Comparison of ENCODE assay signal across 10 mouse cellular contexts in genomic region chr2:71019277-71019676, GRCm38 (mm10). TPM values are rescaled to one million over a fixed set of nuclear protein-coding genes. Genes with fewer than 3 reads are reported as not detected.
A peak's percentile ranks its signal among the peaks of the same experiment; 100 is the strongest.
DNase-seq lines count a peak whose midpoint lies in the region; ATAC-seq lines count a peak whose summit lies in the region.
"Had no signal": no experiment of that assay in that cellular context is flagged by ENCODE, and none has a peak within 500 bp of the region (broad histone marks: within the 10 kb centered on the region; RNA-seq: fewer than 3 reads in every experiment).

No protein-coding gene starts in this region.

- H3K36me3 ChIP-seq in neural tube, embryonic 13.5 days = no peaks in the 10 kb centered on the region

- DNase-seq in cerebellum, adult 8-10 months = no peak
- peak; percentile 20 to 24 for DNase-seq in heart, adult 18-20 months
- no peak for DNase-seq in heart, postnatal 36 days
- DNase-seq in neural tube, embryonic 10.5 days (ENCODE audit: extremely low spot score, low spot score) = no peak
- DNase-seq in retina, postnatal 1 day = peak; percentile 10
- DNase-seq in embryo, embryonic 11 days = no peak
- DNase-seq: kidney, adult 18-20 months had no signal

- no peaks in the 10 kb centered on the region for H3K27me3 ChIP-seq in neural tube, embryonic 13.5 days
- H3K27me3 ChIP-seq: liver, embryonic 15.5 days had no signal

- no peak overlapping the region for H3K4me2 ChIP-seq in neural tube, embryonic 13.5 days
- H3K4me2 ChIP-seq: liver, embryonic 15.5 days had no signal

- no peaks in the 10 kb centered on the region for H3K9me3 ChIP-seq in neural tube, embryonic 13.5 days
- H3K9me3 ChIP-seq: liver, embryonic 15.5 days had no signal

- peaks cover 11% of the 10 kb centered on the region for H3K4me1 ChIP-seq in neural tube, embryonic 13.5 days (replicated peaks)

- WGBS in neural tube, embryonic 13.5 days = 53% methylated on average over 9 of the region's 9 CpGs

- H3K27ac ChIP-seq in neural tube, embryonic 13.5 days (replicated peaks) = 0 out of 2 replicates have a peak overlapping the region, but pooled peaks have one; percentile 52
- H3K27ac ChIP-seq: liver, embryonic 15.5 days had no signal

- intact Hi-C loops in heart, postnatal 36 days (cut with DNase I) = no loop called here

- H3K4me3 ChIP-seq in neural tube, embryonic 13.5 days = no peak overlapping the region
- H3K4me3 ChIP-seq: liver, embryonic 15.5 days had no signal

- no peak overlapping the region for H3K9ac ChIP-seq in neural tube, embryonic 13.5 days
- H3K9ac ChIP-seq: liver, embryonic 15.5 days had no signal

- peak; percentile 70; the same call in 1 of the 2 replicates for ATAC-seq in cerebellum, adult (ENCODE audit: insufficient number of reproducible peaks, low FRiP score, low TSS enrichment)
- ATAC-seq in neural tube, embryonic 13.5 days (ENCODE audit: low read depth) = peak; percentile 50; the same call in 1 of the 2 replicates

RNA-seq across cellular contexts. Expression of gene Dcaf17, which starts 35.9 kb away (rescaled TPM):
- total RNA-seq in heart, adult 18-20 months (2021) = 1 to 10 TPM; 4.2 to 4.5 TPM
- total RNA-seq in heart, postnatal 36 days (2021) = 1 to 10 TPM; 5.0 to 5.2 TPM
- 30.4 and 32.7 TPM in 2 replicates for polyA plus RNA-seq in neural tube, embryonic 13.5 days (2015; fragmentation: Nextera tagmentation; extraction: Ambion mirVana)

RNA-seq across cellular contexts. Expression of gene Mettl8, which starts 36.1 kb away (rescaled TPM):
- 1 to 10 TPM; 4.7 to 6.1 TPM for total RNA-seq in heart, adult 18-20 months (2021)
- 1 to 10 TPM; 4.3 to 5.0 TPM for total RNA-seq in heart, postnatal 36 days (2021)
- polyA plus RNA-seq in neural tube, embryonic 13.5 days (2015; fragmentation: Nextera tagmentation; extraction: Ambion mirVana) = 18.6 and 20.6 TPM in 2 replicates

Comparison
In these comparisons a context has a peak if more than half of its experiments do, and no peak if none do; other contexts are left out.
1. DNase-seq: peak in heart, adult 18-20 months (2 of 2) and retina, postnatal 1 day (single experiment); none in cerebellum, adult 8-10 months (single experiment), heart, postnatal 36 days (0 of 2), neural tube, embryonic 10.5 days (single experiment) and embryo, embryonic 11 days (single experiment).